Mouse (Mus musculus): Measurements from ENCODE around the gene Zfp296.

Zfp296 gene

DNA sequence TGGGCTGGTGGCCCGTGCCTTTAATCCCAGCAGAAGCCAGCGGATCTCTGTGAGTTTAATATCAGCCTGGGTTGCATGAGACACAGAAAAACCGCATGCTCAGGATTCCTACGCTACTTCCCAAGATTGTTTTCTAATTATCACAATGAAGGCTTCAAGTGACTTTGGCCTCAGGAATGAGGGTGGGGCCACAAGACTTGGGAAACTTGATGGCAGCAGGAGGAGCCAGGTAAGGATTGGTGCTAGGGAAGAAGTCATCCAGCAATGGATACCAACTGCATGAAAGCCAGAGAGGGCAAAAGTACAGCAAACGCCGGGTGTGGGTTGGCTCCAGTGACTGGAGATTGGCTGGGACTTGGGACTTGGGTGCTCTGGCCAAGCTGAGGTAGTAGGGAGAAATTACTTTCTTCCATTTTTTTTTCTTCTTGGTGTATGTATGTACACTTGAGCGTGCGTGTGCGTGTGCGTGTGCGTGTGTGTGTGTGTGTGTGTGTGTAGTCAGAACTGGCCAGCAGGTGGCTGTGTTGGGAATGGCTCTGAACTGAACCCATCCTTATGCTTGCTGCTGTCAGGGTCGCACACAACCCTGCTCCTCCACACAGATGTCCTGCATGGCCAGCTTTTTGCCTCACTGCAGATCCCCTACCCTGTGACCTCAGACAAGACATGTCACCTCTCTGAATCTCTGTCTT lies 32.7 kb downstream of the Zfp296 start:
- no peak for DNase-seq

DNA sequence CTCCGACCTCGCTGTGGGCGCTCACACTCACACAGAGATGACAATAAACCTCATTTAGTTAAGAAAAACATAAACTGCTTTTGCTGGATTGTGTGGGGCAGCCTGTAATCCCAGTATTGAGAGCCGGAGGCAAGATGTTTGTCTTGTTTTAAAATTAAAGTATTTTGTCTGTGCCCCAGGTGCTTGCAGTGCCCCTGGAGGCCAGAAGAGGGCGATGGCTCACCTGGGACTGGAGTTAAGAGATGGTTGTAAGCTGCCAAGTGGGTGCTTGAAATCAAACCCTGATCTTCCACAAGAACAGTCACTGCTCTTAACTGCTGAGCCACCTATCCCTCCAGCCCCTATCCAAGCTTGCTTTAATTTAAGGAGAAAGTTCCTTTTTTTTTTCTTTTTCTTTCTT lies 33.9 kb downstream of the Zfp296 start:
- no peak for DNase-seq

GRCm38 (mm10) chr7:19615036-19615577 lies 38.0 kb downstream of the Zfp296 start:
- DNase-seq = no peak

GRCm38 (mm10) chr7:19619004-19619801 lies 42.1 kb downstream of the Zfp296 start:
- DNase-seq = peak; percentile 86 to 89

DNA sequence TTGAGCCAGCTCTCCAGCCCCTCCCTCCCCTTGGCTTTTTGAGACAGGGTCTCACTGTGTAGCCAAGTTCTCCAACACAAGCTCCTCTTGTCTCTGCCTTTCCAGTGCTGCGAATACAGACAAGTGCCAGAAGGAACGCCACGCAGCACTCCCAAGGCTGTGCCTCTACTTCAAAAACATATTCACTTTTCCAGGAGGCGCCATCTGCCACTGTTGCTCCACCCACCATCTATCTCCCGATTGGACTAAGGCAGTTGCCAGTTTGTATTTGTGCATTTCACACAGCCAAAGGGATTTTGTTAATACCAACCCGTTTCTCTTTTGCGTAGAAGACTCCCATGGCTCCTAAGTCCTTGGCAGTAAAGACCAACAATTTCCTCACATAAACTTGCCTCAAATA lies 43.7 kb downstream of the Zfp296 start:
- no peak for DNase-seq

- no peak for DNase-seq
Measured at GRCm38 (mm10) chr7:19622241-19622640, 45.2 kb downstream of the Zfp296 start.

DNA sequence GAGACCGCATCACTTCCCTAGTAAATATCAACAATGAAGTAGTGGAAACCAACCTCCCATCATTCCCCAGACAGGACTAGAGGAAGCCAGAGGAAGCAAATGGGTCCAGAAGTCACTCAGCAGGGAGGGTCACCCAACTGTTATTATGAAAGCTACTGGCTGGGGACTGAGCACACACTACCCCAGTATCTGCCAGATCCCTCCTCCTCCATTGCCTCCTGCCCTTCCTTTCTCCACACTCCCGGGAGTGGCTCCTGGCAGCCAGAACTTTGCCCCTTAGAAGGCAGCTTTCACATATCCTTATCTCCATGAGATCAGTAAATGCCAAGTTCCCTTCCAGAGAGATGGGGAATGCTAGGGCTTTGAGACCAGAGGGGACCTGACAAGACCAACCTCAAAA lies 46.3 kb downstream of the Zfp296 start:
- DNase-seq = no peak

GRCm38 (mm10) chr7:19627721-19628120 lies 50.6 kb downstream of the Zfp296 start:
- no peak for DNase-seq

DNA sequence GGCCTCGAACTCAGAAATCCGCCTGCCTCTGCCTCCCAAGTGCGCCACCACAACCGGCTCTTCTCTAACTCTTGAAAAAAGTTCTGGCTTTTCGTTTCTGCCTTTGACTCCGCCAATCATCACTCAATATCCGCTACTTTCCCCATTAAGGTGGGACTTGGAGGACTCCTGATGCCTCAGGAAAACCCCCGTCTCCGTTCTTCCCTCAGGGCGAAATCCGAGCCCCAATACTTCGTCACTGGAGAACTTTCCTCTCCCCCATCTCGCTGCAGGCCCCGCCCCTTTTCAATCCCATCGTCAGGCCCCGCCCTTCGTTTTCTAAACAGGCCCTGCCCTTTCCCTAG lies 51.1 kb downstream of the Zfp296 start:
- no peak for DNase-seq

- DNase-seq = peak; percentile 90 to 93
Measured at GRCm38 (mm10) chr7:19628536-19629360, 51.7 kb downstream of the Zfp296 start.

DNA sequence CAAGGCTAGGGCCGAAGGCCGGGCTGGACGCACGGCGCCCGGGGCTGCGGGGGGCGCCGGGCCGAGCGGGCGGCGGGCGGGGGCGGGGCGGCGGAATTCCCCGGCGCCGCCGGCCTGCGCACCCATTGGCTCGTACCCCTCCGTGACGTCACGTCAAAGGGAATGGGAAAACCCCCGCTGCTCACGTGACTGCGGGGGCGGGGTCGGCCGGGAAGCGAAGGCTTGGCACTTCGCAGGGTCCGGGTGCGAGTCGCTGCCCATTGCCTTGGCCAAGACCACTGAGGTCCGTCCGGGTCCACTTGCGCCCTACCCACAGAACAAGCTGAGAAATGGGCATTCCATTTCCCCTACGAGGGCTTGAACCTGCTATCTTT lies 52.3 kb downstream of the Zfp296 start, which contains the start of gene Relb:
Gene Relb (minus strand): TSS at position 78 of the 374 bp plus-strand sequence.
- DNase-seq = peak; percentile 98
